Mouse (Mus musculus): Measurements from ENCODE around the gene Dpm1.

The Dpm1 gene

GRCm38 (mm10) chr2:168167781-168168180 lies 62.6 kb downstream of the Dpm1 start:
- CTCF ChIA-PET = no interaction called here

- CTCF ChIA-PET = no interaction called here
These were observed 63.5 kb downstream of the Dpm1 start for GRCm38 (mm10) chr2:168166750-168167460.

GRCm38 (mm10) chr2:168161978-168162377 lies 68.4 kb downstream of the Dpm1 start:
- CTCF ChIA-PET = no interaction called here

- CTCF ChIA-PET = no interaction called here
These were observed 68.8 kb downstream of the Dpm1 start for GRCm38 (mm10) chr2:168161514-168161971.

GRCm38 (mm10) chr2:168160370-168160930 lies 69.9 kb downstream of the Dpm1 start:
- CTCF ChIA-PET = no interaction called here

All from spleen, embryonic (tissue).